Mouse (Mus musculus) liver, embryonic 14.5 days (tissue): ENCODE results near the gene Shroom1.

Experiments
- CTCF ChIP-seq: IDR thresholded peaks from 2 replicates; pipeline ENCODE4 v1.5.1; 2016; ENCODE audit warnings: antibody characterized with exemption, low read depth, control low read depth
- EP300 ChIP-seq: IDR thresholded peaks from 2 replicates; pipeline ENCODE4 v1.6.1; 2016; ENCODE audit warnings: antibody characterized with exemption, low read depth

- TF ChIP-seq CTCF (no peak), EP300 (no peak)
Measured at GRCm38 (mm10) chr11:53446183-53446582, 10.8 kb upstream of the Shroom1 start.
